Mouse (Mus musculus): ENCODE data around the gene Pcbp2.

The Pcbp2 gene

DNA sequence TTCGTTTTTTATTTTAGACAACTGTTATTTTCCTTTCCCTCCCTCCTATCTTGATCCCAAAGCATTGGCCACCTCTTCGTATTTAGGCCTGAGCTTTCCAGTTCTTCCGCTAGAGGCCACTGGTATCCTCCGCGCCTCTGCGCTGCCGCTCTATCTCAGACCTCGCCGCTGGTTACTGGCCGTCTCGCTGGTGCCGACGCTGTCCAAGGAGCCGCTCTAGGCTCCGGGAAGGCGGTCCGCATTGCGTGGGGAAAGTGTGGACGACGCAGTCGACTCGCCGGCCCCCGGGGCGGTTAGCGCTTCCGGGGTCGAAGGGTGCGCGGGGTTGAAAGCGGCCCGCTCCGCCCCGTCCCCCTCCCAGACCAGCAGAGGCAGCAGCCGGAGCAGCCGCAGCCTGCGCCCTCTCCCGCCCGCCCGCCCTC is at the start of gene Pcbp2:
Gene Pcbp2, plus strand, starts transcription at position 357 of the 422 bp plus-strand sequence.
- peak; percentile 98 for DNase-seq

DNA sequence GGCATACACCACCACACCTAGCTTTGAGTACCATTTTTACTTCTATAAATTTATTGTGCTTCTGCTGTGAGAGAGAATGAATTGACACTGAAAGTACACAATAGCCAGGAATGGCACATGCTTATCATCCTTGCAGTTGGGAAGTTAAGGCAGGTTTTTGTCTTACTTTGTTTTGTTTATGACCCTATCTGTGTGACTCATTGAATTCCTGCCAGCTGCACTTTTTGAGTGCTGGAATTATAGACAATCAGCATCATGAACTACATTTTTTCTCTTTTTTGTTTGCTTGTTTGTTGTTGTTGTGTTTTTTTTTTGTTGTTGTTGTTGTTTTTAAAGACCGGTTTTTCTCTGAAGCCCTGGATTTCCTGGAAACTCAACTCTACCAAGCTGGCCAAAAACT is 49.4 kb upstream of the Pcbp2 start:
- DNase-seq, result no peak

DNA sequence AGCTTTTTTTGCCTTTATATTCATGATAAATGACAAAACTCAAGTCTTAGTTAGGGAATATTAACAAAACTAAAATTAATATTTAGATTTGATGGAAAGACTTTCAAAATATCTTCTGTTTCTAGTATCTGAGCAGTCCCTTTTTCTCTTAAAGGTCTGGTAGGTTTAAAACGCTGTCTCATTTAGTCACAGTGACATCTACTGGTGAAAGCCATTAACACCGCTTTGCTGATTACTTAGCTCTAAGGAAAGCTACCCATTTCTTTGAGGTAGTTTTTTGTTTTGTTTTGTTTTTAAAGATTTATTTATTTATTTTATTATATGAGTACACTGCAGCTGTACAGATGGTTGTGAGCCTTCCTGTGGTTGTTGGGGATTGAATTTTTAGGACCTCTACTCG is 48.9 kb upstream of the Pcbp2 start:
- DNase-seq, result no peak

DNA sequence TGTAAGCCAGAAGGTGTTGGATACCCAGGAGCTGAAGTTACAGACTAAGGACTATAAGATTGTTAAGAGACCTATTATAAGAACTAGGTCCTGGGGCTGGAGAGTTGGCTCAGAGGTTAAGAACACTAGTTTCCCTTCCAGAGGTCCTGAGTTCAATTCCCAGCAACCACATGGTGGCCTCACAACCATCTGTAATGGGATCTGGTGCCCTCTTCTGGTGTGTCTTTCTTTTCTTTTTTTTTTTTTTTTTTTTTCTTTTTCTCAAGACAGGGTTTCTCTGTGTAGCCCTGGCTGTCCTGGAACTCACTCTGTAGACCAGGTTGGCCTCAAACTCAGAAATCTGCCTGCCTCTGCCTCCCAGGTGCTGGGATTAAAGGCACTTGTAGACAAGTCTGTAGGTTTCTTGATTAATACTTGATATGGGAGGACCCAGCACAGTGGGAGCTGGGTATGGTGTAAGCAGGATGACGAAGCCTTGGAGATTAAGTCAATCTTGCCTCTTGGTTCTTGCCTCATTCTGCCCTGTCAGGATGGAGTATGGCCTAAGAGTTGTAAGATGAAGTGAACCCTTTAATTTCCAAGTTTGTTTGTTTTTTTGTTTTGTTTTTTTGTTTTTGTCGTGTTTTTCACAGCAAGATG is 46.6 kb upstream of the Pcbp2 start:
- DNase-seq, result no peak

DNA sequence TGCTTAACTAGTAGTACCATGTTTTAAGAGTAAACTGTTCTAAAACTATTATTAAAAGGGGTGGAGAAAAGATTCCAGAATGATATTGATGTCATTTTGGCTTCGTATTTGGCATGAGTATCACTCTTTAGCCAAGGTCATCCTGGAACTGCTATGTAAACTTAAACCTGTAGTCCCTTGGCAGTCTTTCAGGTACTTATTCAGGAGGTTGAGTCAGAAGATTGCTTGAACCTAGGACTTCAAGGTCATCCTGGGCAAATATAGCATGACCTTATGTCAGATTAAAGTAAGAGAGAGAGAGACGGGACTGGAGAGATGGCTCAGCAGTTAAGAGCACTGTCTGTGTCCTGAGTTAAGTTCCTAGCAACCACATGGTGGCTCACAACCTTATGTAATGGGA is 45.7 kb upstream of the Pcbp2 start:
- DNase-seq, result no peak

DNA sequence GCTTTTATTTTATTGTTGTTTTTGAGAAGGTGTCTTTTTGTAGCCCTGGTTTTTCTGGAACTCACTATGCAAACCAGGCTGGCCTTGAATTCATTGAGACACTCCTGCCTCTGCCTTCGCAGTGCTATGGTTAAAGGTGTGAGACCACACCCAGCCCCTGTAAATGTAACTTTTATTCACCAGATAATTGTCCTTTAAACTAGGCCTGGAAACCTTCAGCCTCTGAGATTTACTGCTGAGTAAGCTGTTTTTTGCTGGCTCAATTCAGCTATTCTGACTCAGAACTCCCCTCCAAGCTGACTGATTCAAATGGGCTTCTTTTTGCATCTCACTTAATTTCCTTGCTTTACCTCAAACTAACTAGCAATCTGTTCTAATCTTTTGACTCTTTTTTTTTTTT is 43.4 kb upstream of the Pcbp2 start:
- DNase-seq, result no peak

DNA sequence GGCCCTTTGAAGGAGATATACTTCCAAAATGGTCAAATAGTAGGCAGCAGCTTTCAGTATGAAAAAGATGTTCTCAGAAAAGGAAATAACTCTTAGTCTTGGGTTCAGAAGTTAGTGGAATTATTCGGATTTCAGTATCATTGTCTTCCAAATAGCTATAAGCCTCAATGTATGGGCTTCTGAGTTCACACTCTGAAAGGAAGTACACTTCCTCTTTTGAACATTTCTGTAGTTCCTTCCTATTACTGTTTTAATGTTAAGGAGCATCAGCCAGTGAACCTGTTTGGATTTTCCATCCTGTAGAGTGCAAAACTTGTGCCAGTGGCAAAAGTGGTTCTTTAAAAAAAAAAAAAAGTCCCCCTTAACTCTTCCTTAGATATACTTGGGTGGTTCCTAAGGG is 38.3 kb upstream of the Pcbp2 start:
- no peak for DNase-seq

DNA sequence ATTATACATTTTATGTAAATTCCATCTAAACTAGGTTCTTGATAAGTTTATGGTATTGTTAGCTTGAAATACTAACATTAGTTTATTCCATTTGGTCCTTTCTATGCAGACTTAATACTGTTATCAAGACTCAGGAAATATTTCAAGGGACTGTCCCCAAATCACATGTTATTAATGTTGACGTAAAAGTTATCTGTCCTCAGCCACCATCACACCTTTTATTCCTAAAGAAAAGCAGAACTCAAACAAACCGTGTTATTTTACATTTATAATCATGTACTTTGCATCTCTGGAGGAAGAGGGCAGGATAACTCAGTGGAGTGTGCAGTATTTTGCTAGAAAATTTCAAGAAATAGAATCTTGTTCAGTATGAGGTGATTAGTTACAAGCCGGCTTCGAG is 37.2 kb upstream of the Pcbp2 start:
- DNase-seq, result no peak

DNA sequence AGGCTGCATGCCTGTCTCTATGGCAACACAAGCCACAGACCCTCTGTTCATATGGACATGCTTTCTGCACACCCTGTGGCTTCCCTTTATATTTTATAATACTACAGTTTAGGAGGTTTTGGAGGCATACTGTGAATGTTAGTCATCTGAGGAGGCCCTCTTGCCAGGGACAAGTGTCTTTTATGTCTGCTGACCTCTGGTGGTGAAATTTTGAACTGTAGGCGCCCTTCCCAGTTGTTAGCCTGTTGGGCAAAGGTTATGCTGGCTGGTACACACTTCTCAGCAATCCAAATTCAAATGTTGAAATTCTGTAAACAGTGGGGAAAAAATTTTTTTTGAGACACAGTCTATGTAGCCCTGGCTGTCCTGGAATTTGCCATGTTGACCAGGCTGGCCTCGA is 27.8 kb upstream of the Pcbp2 start:
- DNase-seq, result peak; percentile 65

DNA sequence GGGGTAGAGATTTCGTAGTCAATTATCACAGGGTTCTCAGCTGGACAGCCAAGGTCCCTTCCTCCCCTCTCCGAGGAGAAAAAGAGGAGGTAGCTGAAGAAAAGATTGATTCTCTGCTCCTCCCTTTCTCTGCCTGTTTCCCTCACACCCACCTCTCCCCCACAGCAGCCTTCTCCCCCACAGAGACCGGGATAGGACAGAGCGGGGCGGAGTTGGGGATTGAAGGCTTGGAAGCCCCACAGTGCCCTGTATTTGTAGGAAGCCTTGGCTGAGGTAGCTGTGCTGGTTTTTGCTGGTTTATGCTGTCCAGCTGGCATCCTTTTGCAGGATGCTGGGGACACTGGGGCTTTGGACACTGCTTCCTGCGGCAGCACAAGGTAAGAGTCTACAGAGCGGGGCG is 25.2 kb upstream of the Pcbp2 start, which contains the start of gene Amhr2:
Gene Amhr2, plus strand, starts transcription at position 222 of the 400 bp plus-strand sequence.
- DNase-seq, result no peak

DNA sequence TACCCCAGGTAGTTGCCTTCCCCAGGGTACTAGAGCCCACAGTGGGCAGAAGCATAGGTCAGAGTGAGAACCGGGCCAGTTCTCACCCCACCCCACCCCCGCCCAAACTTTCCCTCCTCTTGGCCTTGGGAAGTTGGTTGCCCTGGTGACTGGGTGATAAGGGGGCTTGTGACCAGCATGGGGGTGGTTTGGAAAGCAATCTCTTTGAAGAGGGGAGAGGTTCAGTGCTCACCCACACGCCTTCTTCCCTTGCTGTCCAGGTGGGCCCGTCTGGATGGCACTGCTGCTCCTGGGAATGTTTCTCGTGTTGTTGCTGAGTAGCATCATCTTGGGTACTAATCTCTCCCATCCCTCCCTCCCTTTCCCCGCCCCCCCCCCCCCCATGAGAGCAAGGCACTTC is 23.9 kb upstream of the Pcbp2 start:
- DNase-seq, result no peak

DNA sequence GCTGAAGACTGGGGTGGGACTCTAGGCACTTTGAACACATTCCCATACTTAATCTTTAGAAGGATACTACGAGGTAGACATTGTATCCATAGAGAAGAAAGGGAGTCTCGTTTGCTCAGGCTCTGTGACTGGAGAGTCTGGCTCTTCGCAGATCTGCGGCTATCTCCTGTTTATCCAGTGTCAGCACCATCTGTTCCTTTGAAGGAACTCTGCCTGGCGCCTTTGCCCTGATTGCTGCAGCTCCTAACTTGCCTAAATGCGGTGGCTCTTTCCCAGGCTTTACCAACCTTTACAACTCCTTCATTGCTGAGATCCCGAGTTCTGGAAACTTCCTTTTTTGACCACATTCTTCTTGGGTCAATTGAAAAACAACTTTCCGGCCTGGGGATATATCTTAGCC is 21.0 kb upstream of the Pcbp2 start:
- DNase-seq, result no peak

DNA sequence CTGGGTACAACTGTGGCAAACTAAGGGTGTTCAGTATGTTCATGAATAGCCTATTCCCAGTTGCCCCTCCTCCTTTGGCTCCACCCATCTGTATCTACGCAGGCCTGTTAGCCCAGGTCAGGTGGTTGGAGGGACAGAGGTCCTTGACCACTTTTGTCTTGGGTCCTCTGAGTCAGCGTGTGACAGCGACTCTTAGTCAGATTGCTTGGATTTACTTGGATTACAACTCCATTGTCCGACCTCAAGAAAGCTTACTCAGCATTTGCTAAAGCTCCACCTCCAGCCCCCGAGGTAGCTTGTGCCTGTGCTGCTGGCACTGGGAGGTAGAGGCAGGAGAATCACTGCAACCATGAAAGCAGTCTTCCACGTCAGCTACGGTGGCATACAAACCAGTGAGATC is 19.4 kb upstream of the Pcbp2 start:
- no peak for DNase-seq

DNA sequence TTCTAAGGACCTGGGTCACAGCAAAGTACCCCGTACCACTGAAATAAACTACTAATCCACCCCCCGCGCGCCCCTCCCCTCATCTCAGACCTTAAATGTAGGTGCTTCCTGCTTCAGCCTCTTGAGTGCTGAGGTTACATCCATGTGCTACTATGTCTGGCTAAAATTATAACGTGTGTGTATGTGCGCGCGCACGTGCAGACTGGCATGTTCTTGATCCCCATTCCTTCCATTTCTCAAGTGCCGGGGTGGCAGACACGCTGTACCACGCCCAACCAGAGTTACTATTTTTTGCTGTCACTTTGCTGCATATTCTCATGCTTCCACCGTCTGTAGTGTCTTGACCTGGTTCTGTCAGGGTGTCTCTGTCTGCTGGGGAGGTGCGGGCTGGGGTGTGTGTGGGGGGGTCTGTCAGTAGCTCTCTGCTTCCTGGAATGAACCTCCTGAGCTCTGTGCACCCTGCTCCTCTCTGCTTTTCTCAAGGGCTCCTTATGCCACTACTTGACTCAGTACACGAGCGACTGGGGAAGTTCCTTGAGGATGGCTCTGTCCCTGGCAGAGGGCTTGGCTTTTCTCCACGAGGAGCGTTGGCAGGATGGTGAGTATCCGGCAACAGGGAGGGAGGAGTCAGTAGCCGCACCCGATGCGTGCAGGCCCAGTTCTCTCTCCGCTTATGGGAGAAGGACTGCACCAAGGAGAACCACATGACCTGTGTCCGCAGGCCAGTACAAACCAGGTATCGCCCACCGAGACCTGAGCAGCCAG is 18.5 kb upstream of the Pcbp2 start:
- DNase-seq, result no peak

DNA sequence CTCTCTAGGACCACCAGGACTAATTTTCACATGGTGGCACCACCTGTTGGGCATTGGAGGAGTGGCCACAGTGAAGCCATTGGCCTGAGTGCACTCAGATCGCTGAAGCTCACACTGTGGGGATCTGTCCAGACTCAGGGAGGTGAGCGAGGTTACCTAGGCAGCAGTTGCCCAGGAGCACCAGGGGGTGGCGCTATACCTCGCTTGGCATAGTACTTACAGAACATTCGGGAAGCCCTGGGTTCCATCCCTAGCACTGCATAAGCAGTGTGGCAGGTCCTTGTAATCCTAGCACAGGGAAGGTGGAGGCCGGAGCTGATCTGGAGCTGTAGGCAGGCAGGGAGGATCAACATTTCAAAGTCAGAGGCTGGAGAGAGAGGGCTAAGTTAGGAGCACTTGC is 14.3 kb upstream of the Pcbp2 start:
- peak; percentile 41 for DNase-seq

DNA sequence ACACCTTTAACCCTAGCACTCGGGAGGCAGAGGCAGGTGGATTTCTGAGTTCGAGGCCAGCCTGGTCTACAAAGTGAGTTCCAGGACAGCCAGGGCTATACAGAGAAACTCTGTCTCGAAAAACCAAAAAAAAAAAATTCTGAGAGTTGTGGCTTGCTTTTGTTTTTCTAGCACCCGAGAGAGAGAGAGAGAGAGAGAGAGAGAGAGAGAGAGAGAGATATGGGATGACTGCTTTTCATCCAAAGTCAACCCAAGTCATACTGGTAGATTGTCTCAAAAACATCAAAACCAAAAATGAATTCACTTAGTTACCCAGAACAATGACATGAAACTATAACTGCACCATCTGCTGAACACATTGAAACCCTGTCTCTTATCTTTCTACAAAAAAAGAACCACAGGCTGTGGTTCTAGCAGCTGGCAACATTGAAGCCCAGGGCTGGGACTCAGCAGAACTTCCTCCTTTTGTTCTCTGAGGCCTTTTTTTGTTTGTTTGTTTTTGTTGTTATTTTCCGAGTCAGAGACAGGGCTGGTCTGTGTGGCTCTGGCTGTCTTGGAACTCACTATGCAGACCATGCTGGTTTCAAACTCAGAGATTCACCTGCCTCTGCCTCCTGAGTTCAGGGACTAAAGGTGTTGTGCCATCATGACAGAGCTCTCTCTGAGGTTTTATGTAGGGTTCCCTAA is 12.1 kb upstream of the Pcbp2 start:
- DNase-seq, result no peak

DNA sequence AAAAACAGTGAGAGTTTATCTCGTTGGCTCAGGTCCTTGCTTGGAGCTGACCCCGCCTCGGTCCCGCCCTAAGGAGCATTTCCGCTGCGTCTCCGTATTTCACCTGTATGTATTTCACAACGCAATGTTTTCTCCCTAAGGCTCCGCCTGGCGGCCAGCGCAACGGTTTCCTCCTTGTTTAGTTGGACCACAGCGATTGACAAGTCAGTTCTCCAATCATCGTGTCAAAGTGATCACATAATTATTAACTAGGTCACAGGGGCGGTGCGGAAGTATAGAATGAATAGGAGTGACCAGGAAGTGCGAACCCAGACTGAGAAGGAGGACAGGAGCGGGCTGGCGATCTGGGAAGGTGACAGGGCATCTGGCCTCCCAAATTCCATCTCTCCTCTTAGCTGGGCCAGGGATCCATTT is 11.4 kb upstream of the Pcbp2 start, which contains the start of gene Prr13:
Gene Prr13, plus strand, starts transcription at position 125 of the 414 bp plus-strand sequence.
- peak; percentile 97 for DNase-seq

DNA sequence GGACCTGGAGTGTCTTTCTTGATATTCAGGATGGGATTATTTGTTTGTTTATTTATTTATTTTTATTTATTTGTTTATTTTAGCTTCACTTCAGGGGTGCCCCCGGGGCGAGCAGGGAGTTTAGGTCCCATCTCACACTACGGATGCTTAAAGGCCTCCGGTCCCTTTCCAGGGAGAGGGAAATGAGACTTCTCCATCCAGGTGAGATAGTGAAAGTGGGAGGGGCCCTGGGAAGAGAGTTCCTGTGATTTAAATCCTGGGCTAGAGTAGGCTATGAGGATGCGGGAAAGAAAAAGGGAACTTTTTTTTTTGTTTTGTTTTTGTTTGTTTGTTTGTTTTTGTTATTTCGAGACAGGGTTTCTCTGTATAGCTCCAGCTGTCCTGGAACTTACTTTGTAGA is 11.0 kb upstream of the Pcbp2 start:
- peak; percentile 44 for DNase-seq

DNA sequence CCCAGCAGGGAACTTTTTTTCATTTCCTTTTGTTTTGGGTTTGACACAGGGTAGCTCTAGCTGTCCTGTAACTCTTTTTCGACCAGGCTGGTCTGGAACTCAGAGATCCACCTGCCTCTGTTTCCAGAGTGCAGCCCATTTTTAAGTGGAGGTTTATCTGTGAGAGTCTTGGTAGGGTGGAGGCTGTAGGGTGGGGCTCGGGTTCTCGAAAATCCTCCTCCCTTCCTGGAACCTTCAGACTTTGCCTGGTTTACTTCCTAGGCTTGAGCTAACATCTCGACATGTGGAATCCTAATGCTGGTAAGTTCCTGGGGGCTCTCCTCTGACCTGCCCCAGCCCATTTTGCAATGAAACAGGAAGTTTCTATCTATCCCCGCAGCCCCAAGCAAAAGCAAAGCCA is 10.5 kb upstream of the Pcbp2 start:
- DNase-seq, result no peak

DNA sequence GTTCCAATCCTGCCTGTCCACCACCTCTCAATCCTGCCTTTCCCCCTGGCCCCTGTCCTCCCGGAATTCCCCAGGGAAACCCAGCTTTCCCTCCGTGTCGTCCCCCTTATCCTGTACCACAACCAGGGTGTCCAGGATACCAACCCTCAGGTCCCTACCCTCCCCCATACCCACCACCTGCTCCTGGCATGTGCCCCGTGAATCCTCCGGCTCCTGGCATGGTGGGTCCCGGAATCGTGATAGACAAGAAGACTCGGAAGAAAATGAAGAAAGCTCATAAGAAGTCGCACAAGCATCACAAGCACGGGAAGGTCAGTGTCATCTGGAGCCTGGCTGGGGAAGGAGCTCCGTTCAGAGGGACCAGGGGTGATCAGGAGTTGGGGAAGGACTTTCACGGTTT is 9.9 kb upstream of the Pcbp2 start:
- peak; percentile 55 for DNase-seq

DNA sequence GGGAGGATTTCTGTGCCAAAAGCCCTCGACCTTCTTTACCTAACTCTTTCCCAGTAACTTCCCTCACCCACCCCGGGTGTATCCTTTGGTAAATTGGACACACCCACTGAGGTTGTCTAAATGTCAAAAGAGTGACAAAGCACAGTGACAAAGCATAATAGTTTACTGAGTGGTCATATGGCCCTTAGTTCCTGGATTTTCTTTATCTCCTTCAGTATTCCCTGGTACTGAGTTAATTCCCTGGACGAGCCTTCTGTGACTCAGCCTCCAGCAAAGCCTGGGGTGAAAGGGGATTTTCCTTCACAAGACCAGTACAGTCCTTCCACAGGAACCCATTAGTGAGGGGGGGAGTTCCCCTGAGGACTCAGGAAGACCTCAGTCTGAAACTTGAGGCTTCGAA is 9.4 kb upstream of the Pcbp2 start:
- no peak for DNase-seq

DNA sequence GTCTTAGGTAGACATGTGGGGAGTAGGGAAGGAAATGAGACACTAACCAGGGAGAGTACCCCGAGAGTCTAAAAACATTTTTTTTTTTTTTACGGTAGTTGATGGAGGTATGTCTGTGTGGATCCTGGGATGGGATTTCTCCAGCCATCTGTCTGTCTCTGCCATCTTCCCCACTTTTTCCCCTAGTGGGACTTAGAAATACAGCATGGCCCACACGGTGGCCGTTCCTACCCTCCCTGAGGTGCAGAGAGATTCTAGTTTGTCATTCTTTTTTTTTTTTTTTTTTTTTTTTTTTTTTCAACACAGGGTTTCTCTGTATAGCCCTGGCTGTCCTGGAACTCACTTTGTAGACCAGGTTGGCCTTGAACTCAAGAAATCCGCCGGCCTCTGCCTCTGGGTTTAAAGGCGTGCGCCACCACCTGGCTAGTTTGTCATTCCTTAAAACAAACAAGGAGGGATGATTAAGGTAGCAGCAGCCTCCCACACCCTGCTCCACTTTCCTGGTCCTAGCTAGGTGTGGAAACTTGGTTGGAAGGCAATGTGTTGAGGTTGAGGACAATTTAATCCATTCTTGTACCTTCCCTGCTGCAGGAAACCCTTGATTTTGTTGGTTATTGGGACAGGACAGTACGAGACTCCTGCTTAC is 8.8 kb upstream of the Pcbp2 start:
- DNase-seq, result no peak

DNA sequence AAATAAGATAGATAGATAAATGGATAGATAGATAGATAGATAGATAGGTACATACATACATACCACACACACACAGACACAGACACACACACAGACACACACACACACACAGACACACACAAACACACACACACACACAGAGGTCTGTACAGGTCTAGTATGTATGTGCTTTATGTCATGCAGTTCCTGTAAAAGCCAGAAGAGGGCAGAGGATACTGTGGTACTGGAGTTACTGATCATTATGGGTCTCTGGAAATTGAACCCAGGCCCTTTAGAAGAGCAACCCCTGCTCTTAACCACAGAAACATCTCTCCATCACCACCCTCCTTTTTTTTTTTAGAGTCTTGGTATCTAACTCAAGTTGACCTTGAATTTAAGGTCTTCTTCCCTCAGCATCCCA is 6.7 kb upstream of the Pcbp2 start:
- DNase-seq, result no peak

Measured in cerebellum, adult 11-12 months (tissue).